Mouse (Mus musculus): Measurements from ENCODE around the gene Prss40. TPM values are rescaled to one million over a fixed set of nuclear protein-coding genes. Genes with fewer than 3 reads are reported as not detected.

Gene Prss40
- total RNA-seq (2021): not detected

DNA sequence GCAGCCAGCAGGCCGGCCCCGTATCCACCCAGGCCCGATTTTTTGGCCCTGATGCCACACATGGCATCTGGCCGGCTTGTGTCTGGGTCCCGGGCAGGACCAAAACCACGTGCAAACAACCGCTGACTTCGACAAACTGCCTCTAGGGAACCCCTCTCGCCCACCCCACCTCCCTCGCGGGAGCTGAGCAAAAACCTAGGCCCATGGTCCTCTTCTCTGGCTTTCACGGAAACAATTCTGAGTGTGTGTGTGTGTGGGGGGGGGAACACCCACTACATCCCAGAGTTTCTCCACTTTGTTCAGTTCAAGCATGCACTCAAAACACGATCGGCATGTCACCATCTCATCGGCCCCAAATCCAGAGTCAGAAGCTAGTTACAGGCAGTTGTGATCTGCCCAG lies at the start of gene Prss40:
TSS of gene Prss40 (minus strand) at position 101 of the 400 bp plus-strand sequence.
- no peak for DNase-seq
- intact Hi-C loops (cut with DNase I): no loop called here

DNA sequence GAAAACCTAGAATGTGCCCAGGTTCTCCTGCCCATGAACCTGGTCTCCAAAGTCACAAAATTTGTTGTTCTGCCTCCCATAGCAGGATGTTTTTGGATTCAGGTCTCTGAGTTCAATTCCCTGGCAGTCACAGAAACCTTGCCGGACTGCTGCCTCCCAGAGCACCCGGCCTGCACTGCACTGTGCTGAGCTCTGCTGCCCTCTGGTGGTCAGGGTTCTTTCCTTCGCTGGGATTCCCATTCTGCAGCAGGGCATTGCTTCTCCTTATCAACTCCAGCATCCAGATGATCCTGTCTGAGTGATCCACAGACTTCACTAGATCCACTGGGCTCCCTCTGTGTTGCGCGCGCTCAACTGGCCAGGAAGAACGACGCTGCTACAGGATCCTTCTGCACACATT lies 41.6 kb upstream of the Prss40 start:
- intact Hi-C loops (cut with DNase I): no loop called here
- peak; percentile 81 for DNase-seq

DNA sequence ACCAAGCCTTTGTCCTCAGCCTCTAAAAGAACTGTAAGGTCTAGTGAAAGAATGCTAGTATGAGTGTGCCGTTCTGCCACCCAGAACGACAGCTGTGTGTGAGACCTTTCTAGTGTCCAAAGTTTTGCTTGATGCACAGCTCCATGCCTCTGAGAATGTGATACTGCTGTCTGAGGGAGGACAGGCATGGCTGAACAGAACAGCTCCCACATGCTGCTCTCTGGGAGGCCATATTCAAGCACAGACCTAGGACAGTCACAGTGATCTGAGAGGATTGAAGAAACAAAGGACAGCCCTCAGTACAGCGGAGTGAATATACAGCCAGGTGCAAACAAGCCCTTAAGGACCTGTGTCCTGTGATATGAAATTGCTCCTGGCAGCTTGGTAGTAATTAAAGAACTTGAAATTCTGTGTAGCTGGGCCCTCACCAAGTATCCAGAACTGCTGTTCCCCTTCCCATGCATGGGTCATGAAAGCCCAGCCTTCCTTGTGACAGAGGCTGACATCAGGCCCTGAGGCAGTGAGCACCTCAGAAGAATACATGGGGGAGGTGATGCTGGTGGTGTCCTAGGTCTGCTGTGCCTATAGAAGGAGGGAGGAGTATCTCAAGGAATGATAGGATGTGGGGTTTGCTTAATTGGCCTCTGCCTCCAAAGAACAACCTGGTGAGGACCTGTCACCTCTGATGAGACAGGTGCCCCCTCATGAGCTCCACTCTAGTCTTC lies 40.7 kb upstream of the Prss40 start:
- DNase-seq: no peak
- intact Hi-C loops (cut with DNase I): no loop called here

DNA sequence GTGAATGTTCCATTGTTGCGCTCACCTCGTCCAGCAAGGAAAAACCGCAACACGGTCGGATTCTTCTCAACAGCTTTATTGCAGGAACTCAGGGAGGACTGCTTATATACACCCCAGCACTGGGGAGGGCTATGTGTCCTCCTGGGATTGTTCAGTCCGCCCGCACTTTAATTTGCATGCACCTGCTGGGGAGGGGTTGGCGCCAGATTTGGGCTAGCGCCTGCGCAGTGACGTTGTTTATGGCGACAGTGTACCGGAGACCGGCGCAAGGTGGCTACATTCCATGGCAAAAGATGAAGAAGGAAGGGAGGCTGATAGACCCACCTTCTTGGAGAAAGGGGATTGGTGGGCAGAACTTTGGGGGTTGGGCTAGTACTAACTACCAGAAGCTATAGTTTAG lies 39.3 kb upstream of the Prss40 start:
- intact Hi-C loops (cut with DNase I): no loop called here
- no peak for DNase-seq

DNA sequence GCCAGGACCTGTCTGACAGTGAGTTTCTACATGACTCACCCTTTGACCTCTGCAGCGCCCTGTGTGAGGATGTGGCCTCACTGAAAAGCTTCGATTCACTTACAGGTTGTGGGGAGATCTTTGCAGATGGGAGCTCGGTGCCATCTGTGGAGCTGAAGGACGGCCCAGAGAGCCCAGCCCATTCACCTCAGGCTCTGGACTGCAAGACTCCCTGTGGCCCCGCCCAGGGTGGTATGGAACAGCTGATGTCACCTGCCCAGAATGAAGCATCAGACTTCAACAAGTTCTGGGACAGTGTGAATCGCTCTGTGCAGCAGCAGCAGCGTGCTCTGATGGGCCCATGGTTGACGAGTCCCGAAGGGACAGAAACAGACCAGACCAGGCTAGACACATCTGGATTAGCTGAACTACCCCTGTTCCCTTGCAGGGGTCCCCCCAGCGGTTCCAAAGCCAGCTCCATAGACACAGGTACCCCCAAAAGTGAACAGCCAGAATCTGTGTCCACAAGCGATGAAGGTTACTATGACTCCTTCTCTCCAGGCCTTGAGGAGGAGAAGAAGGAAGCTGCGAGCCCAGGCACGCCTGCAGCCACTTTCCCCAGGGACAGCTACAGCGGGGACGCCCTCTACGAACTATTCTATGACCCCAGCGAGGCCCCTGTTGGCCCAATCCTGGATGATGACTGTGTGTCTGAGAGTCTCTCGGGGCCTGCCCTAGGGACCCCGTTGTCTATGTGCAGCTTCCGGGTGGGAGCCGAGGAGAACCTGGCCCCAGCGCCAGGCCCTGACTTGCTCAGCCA lies 26.8 kb upstream of the Prss40 start:
- intact Hi-C loops (cut with DNase I): no loop called here
- no peak for DNase-seq

DNA sequence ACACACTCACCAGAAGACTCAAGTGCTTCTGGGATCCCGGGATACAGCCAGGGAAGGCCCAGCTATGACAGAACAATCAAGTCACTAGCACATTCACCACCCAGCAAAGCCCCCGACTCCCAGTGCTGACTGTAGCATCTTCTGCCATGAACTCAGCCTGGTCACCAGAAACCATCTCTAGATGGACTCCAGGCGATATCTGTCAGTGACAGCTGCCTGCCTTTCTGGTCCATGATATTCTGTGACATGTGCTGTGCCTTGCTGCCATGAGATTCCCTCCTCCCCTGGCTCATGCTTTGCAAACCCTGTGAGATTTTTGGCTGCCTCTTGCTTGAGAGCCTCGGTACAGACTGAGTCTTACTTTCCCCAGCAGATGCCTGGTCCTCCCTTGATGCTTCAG lies 24.0 kb upstream of the Prss40 start:
- intact Hi-C loops (cut with DNase I): no loop called here
- DNase-seq: peak; percentile 40

DNA sequence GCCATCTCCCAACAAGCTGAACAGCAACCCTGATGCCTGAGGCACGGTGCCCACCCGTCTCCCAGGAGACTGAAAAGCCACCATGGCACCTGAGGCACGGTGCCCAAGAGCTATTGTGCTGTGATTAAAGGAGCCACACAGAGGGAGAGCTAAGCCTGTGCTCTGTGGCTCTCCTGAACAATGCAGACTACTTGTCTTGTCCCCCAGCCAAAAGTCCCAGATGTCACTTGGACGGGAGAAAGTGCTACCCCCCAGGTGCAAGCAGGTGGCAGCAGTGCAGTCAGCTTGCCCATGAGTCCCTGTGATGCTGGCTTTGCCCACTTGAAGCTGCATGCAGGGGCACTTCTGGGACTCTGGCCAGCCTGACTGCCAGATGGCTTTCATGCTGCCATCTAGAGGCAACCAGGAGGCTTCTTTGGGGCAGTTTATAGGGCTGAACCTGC lies 23.1 kb upstream of the Prss40 start:
- DNase-seq: peak; percentile 98
- intact Hi-C loops (cut with DNase I): no loop called here

DNA sequence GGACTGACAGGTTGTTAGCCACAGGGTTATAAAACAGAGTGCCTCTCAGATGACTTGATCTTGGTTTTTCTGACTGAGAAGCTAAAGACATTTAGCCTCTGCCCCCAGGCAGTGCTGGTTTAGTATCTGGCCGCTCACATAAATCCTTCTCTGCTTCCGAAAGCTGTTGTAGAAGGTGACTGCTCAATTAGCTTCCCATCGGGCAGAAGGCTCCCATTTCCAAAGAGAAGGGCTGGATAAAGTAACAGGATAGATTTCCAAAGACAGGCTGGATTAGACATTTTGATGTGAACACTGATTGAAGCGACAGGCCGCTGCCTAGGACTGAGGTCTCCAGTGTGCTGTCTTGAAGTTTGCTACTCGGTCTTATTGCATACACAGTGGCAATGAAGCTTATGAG lies 21.5 kb upstream of the Prss40 start:
- DNase-seq: no peak
- intact Hi-C loops (cut with DNase I): no loop called here

DNA sequence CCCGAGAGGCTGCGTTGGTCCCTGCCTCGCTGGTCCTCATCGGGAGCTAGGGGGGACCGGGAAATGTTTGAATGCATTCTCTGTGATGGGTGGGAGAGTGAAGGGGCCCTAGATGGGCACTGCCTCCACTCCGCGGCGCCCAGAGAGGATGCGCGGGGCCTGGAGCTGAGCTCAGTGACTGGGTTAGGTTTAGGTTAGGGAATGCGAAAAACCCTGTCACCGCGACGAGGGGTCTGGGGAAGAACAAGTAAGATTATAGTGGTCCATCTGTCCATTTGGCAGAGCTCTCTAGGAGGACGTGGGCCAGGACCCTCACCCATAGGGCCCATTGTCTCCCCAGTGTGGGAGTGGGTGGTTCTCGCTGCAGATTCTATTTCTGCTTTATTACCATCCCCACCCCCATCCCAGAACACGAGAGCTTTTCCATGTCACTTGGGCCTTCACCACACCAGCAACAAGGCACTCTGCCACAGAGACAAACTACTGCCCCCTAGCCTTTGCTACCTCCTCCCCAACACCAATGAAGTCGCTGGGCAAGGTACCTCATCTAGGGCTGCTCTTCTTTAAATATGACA lies 19.1 kb upstream of the Prss40 start:
- peak; percentile 34 for DNase-seq
- intact Hi-C loops (cut with DNase I): no loop called here

DNA sequence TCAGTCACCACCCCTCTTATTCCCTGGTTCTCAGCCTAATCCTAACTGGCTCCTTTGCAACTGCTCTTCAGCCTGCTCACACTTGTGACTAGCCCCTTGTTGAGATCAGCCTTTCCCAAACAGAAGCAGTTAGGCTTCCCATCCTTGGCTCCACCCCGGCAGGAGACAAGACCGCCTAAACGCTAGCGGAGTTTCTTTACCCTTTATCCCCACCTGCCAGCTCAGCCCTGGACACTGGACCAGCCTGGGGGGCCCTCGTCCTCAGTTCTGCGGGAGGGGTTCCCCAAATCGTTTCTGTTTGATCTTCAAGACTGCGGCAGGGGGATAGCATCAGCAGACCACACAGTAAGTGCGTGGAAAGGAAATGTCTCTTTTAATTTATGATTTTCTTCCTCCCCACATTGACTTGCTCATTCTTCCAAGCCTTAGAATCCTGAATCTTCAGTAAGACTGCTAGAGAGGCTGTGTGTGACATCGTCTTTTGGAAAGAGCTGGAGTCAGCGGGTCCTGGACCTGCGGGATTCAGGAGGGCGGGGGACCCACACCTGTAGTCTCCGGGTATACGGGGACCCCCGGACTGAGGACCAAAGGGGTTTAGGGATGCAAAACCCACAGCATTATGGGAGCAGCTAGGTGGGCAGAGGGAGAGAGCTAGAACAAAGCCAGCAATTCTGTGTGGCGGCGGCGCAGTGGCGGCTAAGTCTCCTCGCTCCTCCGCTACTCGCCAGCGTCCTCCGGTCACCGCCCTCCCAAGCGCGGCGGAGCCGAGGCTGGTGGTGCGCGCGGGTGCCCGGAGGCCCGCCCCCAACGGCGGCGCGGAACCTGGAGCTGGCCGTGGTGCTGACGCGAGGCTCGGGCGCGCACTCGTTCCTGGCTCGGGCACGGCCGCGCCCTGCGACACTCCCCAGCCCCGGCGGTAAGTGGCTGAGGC lies 18.4 kb upstream of the Prss40 start, which contains the start of gene Amer3:
TSS of gene Amer3 (plus strand) at position 807 of the 931 bp plus-strand sequence.
- intact Hi-C loops (cut with DNase I): no loop called here
- DNase-seq: peak; percentile 75

DNA sequence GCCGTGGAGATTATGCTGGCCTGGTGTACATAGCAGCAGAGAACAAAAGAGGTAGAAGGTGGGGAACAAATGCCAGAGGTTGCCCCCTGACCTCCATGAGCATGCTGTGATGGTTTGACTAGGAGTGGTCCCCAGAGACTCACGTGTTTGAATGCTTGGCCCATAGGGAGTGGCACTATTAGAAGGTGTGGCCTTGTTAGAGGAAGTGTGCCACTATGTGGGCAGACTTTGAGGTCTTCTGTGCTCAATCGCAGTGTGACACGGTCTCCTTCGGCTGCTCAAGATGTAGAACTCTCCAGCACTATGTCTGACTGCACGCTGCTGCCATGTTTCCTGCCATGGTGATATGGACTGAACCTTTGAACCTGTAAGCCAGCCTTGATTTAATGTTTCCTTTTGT lies 12.5 kb upstream of the Prss40 start:
- intact Hi-C loops (cut with DNase I): no loop called here

DNA sequence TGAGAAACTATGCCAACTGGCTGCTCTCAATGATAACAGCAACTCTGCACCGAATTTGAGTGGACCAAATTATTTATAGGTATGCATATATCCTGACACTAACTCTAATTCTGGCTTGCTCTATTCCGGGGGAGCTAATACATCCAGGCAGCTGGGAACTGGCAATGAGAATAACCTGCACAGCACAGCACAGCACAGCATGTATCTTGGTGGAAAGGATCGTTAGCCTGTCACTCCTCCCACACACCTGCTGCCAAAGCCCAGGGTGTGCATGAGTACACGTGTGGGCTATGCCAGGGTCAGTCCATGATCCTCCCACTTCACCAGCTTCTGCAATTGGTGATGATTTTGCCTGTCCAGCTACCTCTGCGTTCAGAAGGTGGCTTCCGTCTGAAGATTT lies 10.7 kb upstream of the Prss40 start:
- intact Hi-C loops (cut with DNase I): no loop called here
- no peak for DNase-seq

More for the DNA sequence above, 12.5 kb upstream of the Prss40 start:
- DNase-seq: no peak

DNA sequence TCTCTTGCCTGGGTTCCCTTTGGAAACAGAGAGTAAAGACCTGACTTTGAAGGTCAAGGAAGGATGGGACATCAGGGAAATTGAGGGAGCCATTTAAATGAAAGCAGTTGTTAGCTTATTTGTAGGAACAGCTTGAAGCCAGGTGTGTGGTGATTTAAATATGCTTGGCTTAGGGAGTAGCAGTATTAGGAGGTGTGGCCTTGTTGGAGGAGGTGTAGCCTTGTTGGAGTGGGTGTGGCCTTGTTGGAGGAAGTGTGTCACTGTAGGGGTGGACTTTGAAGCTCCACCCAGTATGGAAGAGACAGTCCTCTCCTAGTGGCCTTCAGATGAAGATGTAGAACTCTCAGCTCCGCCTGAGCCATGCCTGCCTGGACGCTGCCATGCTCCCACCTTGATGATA lies 9.1 kb upstream of the Prss40 start:
- intact Hi-C loops (cut with DNase I): no loop called here
- no peak for DNase-seq

DNA sequence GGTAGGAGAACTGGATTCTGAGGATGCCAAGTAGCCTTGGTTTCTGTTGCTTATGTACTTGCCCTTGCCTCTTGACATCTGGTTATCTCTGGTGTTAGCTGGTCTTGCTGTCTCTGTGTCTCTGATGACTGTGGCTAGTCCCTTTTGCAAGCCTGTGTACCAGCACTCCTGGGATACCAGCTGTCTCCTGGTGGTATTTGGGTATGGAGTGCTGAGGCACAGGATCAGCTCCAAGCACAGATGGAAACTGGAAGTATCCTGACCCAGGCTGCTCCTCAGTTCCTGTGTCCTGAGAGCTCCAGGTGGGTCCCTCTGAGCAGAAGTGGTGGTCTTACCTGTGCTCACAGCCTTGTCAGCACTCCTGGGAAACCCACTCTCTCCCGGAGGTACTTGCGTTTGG lies 7.4 kb upstream of the Prss40 start:
- intact Hi-C loops (cut with DNase I): no loop called here
- no peak for DNase-seq

DNA sequence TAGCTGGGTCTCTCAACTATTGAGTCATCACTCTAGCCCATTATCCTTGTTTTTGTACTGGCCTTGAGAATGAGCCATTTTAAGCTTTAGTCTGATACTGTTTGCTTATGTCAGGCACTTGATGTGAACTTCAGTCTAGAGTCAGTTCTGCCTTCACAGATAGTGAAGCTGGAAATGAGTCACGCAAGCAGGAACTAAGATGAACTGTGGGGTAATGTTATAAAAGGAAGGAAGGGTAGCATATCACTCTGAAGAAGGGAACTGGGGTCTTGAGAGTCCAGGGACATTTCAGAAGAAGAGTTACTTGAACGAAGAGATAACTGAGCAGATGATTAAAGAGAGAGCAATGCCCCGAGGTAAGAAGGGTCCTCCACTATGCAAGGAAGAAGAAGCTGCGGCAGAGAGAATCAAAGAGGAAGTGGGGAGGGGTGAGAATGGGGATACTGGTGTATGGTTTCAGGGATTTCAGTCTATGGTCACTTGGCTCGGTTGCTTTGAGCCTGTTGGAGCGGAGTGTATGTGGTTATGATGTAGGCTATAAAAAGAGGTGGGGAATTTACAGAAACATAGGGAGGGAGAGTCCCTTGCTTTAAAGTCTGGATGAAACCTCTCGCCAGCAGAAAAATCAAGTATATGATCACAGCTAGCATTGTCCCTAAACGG lies 3.8 kb upstream of the Prss40 start:
- no peak for DNase-seq
- intact Hi-C loops (cut with DNase I): no loop called here

DNA sequence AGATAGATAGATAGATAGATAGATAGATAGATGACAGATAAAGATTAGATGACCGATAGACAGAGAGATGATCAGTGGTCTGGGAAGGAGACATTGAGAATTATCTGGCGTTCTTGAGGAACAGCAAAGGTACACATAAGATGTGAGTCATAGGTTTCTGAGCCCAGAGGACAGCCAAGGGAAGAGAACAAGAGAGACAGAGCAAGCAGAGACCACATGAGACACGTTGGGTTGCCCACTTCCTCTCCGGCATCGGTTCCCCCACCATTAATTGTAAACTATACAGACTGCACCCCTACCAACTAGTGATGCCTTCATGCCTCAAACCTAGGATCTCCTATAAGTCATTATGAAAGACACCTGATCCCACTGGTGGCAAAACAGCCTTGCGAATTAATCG lies 6.5 kb downstream of the Prss40 start:
- intact Hi-C loops (cut with DNase I): no loop called here
- no peak for DNase-seq

DNA sequence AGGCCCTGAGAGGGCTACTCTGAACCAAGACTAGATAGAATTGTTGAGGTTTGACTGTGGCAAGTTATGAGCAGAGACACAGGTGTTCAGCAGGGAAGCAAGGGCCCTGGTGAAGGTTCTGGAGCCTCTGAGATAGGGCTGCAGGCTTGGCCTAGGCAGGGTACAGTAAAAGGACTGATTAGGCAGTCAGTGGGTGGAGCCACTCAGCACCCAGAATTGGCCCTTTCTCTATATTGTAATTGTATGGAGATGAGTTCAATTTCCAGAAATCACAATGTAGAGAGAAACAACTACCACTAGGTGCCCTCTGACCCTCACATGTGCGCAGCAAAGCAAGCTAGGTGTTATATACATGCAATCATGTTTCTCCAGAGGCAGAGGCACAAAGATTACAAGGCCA lies 7.1 kb downstream of the Prss40 start:
- intact Hi-C loops (cut with DNase I): no loop called here
- DNase-seq: no peak

DNA sequence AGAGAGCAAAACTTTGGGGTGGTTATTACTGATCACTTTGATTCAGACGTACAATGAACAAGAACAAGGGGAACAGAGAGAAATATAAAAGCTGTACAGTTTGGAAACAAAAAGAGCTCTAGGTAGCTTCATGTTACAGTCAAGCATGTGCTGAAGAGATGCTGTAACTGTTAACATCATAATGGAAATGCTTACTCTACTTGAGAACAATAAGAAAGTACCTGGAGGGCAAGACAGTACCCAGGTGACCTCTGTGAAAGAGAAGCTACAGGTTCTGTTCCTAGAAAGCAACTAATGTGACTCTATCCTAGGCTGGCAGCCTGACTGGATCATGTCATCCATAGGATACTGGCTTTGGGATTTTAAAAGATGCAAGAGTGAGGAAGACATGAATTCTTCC lies 13.7 kb downstream of the Prss40 start:
- DNase-seq: no peak
- intact Hi-C loops (cut with DNase I): no loop called here

DNA sequence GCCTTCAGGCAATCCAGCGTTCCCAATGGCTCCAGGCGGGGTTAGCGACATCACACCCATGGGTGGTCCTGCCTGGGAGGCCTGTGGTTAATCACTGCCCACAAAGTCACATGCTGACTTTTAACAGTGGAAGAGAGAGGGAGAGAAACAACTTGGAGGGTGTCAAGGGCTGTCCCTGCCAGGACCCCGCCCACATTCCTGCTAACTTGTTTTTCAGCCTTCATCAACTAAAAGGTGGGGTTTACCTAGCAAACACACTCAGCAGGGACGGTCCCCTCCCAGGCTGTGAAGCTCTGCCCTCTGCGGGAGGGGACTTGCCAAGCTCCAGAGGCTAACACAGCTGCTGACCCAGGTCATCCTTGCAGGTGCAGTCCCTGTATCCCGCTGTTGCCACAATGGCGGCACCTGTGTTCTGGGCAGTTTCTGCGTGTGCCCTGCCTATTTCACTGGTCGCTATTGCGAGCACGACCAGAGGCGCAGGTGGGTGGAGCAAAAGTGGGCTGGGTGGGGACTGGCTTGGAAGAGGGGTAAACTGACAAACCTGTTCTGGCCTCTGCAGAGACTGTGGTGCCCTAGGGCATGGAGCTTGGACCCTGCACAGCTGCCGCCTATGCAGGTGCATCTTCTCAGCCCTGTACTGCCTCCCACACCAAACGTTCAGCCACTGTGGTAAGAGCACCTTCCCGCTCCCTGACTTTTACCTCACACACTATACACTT lies 23.8 kb downstream of the Prss40 start:
- intact Hi-C loops (cut with DNase I): no loop called here
- DNase-seq: no peak

Measured in left cerebral cortex, postnatal 4 days (tissue).